Mouse (Mus musculus): ENCODE measurements around the gene Olfr1392. TPM values are rescaled to one million over a fixed set of nuclear protein-coding genes. Genes with fewer than 3 reads are reported as not detected.
"Not testable (repeated sequence)": the region's sequence is repeated elsewhere in the genome, so short reads cannot be mapped to it uniquely, and the experiment has no call there.

Gene Olfr1392
- polyA plus RNA-seq, 1 experiment from 2014 or later: not detected

DNA sequence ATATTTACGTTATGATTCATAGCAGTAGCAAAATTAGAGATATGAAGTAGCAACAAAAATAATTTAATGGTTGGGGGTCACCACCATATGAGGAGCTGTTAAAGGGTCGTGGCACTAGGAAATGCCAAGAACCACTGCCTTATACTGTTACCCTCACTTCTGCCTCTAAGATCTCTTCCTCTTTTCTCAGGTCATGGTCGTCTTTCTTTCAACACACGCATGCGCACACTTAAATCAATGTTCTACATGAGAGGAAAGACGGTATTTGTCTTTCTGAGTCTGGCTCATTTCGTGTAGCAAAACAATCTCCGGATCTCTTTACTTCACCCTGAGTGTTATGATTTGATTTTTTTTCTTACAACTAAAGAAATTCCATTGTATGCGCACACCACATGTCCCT, 15.3 kb upstream of the Olfr1392 start:
- WGBS: 96% methylated on average over 9 of the region's 9 CpGs
- Histone ChIP-seq H3K4me2 (ENCODE audit: low read length) (no peak overlapping the region), H3K9me3 (replicated peaks; ENCODE audit: control insufficient read depth, low read length) (no peaks in the 10 kb centered on the region), H3K36me3 (ENCODE audit: control insufficient read depth, insufficient read depth, low read length) (no peaks in the 10 kb centered on the region), H3K9ac (ENCODE audit: low read length) (no peak overlapping the region), H3K4me3 (ENCODE audit: low read depth, low read length) (no peak overlapping the region), H3K27ac (ENCODE audit: low read depth, low read length) (no peak overlapping the region), H3K4me1 (ENCODE audit: control insufficient read depth, insufficient read depth, low read length) (no peaks in the 10 kb centered on the region), H3K27me3 (replicated peaks; ENCODE audit: control insufficient read depth, insufficient read depth, low read length) (no peaks in the 10 kb centered on the region)
- ATAC-seq (no peak), DNase-seq (ENCODE audit: low spot score) (no peak)

DNA sequence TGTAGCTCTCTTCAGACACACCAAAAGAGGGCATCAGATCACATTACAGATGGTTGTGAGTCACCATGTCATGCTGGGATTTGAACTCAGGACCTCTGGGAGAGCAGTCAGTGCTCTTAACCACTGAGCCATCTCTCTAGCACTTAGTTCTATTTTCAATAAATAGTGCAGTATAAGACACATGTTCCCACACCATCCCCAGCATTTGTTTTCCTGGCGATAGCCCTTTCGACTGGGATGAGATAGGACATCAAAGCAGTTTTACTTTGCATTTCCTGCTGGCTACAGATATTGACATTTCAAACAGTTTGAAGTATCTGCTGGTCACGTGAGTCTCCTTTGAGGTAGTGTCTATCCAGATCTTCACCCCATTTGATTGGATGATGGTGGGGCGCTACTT, 14.7 kb upstream of the Olfr1392 start:
- WGBS: 91% methylated on average over 4 of the region's 4 CpGs
- no peak overlapping the region for H3K4me2 ChIP-seq (ENCODE audit: low read length)
- no peak overlapping the region for H3K4me3 ChIP-seq (ENCODE audit: low read depth, low read length)
- H3K36me3 ChIP-seq (ENCODE audit: control insufficient read depth, insufficient read depth, low read length): no peaks in the 10 kb centered on the region
- ATAC-seq (no peak), DNase-seq (ENCODE audit: low spot score) (no peak)
- no peak overlapping the region for H3K9ac ChIP-seq (ENCODE audit: low read length)
- no peaks in the 10 kb centered on the region for H3K4me1 ChIP-seq (ENCODE audit: control insufficient read depth, insufficient read depth, low read length)
- H3K27me3 ChIP-seq (replicated peaks; ENCODE audit: control insufficient read depth, insufficient read depth, low read length): no peaks in the 10 kb centered on the region
- no peak overlapping the region for H3K27ac ChIP-seq (ENCODE audit: low read depth, low read length)
- no peaks in the 10 kb centered on the region for H3K9me3 ChIP-seq (replicated peaks; ENCODE audit: control insufficient read depth, low read length)

DNA sequence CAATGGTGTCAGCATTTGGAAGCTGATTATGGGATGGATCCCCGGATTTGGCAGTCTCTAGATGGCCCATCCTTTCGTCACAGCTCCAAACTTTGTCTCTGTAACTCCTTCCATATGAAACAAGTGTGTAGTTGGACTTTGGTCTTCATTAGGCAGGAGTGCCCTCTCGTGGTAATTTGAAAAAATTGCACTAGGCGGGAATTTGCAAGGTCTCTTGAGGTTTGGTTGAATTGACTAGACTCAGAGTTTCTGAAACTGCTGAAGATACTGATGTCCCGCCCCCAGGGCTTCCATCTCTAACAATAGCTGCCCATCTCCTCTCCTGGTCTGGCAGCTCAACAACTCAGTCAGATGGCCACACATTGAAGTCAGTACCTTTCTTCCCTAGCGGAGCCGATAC, 13.7 kb upstream of the Olfr1392 start:
- Histone ChIP-seq H3K36me3 (ENCODE audit: control insufficient read depth, insufficient read depth, low read length) (no peaks in the 10 kb centered on the region), H3K9me3 (replicated peaks; ENCODE audit: control insufficient read depth, low read length) (no peaks in the 10 kb centered on the region), H3K4me2 (ENCODE audit: low read length) (no peak overlapping the region), H3K9ac (ENCODE audit: low read length) (no peak overlapping the region), H3K4me3 (ENCODE audit: low read depth, low read length) (no peak overlapping the region), H3K4me1 (ENCODE audit: control insufficient read depth, insufficient read depth, low read length) (no peaks in the 10 kb centered on the region), H3K27ac (ENCODE audit: low read depth, low read length) (no peak overlapping the region), H3K27me3 (replicated peaks; ENCODE audit: control insufficient read depth, insufficient read depth, low read length) (no peaks in the 10 kb centered on the region)
- WGBS: 26% methylated on average over 7 of the region's 7 CpGs
- DNase-seq (ENCODE audit: low spot score) (peak; percentile 78), ATAC-seq (peak; percentile 37)

DNA sequence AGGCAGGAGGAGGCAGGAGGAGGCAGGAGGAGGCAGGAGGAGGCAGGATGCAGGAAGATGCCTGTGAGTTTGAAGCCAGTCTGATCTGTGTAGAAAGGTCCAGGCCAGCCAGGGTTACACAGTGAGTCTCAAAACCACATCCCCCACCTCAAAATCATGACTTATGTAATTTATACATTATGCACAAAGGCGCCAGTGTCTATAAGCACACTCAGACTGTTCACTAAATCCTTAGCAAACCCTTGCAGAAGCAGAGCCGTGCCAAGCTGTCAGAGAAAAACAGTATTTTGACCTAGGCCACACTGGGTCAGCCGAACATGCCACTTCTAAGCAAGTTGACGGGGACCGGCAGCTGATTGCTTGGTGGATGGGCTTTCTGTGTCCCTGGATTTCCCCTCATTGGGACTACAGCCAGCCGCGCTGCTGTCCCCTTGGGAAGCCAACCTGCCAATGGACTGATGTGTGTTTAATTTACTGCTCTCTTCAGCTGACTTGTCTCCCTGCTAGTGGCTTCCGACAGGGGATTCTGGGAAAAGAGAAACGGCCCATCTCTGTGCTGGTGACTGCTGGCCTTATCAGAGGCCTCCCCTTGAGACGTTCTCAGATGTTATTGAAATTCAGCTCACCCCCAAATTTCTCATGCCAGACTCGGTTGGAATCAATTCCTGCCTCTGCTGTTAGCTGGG, 11.1 kb upstream of the Olfr1392 start:
- WGBS: 80% methylated on average over 11 of the region's 11 CpGs
- ATAC-seq (no peak), DNase-seq (ENCODE audit: low spot score) (no peak)
- Histone ChIP-seq H3K9ac (ENCODE audit: low read length) (no peak overlapping the region), H3K9me3 (replicated peaks; ENCODE audit: control insufficient read depth, low read length) (no peaks in the 10 kb centered on the region), H3K27ac (ENCODE audit: low read depth, low read length) (no peak overlapping the region), H3K4me2 (ENCODE audit: low read length) (no peak overlapping the region), H3K4me1 (ENCODE audit: control insufficient read depth, insufficient read depth, low read length) (no peaks in the 10 kb centered on the region), H3K27me3 (replicated peaks; ENCODE audit: control insufficient read depth, insufficient read depth, low read length) (no peaks in the 10 kb centered on the region), H3K36me3 (ENCODE audit: control insufficient read depth, insufficient read depth, low read length) (no peaks in the 10 kb centered on the region), H3K4me3 (ENCODE audit: low read depth, low read length) (no peak overlapping the region)

- H3K4me2 ChIP-seq (ENCODE audit: low read length): no peak within 1 kb of the TSS
- 87% methylated on average over 3 of the region's 3 CpGs for WGBS
- H3K27me3 ChIP-seq (replicated peaks; ENCODE audit: control insufficient read depth, insufficient read depth, low read length): no peaks in the 10 kb centered on the region
- H3K9me3 ChIP-seq (replicated peaks; ENCODE audit: control insufficient read depth, low read length): no peaks in the 10 kb centered on the region
- no peak within 1 kb of the TSS for H3K4me3 ChIP-seq (ENCODE audit: low read depth, low read length)
- H3K36me3 ChIP-seq (ENCODE audit: control insufficient read depth, insufficient read depth, low read length): no peaks in the 10 kb centered on the region
- H3K27ac ChIP-seq (ENCODE audit: low read depth, low read length): no peak within 1 kb of the TSS
- no peaks in the 10 kb centered on the region for H3K4me1 ChIP-seq (ENCODE audit: control insufficient read depth, insufficient read depth, low read length)
- no peak within 1 kb of the TSS for H3K9ac ChIP-seq (ENCODE audit: low read length)
- ATAC-seq (no peak), DNase-seq (ENCODE audit: low spot score) (no peak)
Observed at GRCm38 (mm10) chr11:49278222-49278621, 6.9 kb upstream of the Olfr1392 start, which contains the start of gene Olfr1393. Olfr1393 (plus strand) TSS chr11:49278304.

DNA sequence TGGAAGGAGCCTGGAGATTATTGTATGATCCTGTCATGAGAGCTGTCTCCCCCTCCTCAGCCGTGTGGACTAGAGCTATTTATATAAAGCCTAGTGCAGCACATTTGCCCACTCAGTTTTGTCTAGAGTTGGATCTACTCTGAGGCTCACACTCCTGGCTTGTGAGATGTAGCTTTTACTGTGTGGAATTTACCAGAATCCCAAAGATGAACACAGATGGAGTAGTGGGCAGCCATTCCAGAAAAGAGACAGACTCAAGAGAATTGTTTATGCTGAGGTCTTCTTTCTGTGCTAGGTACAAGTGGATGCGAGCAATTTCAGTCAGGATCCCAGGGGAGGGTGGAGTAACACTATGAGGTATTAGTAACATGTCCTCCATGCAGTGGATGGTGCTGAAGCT, 2.2 kb downstream of the Olfr1392 start:
- no peaks in the 10 kb centered on the region for H3K9me3 ChIP-seq (replicated peaks; ENCODE audit: control insufficient read depth, low read length)
- ATAC-seq (no peak), DNase-seq (ENCODE audit: low spot score) (no peak)
- H3K4me3 ChIP-seq (ENCODE audit: low read depth, low read length): no peak overlapping the region
- no peak overlapping the region for H3K27ac ChIP-seq (ENCODE audit: low read depth, low read length)
- no peaks in the 10 kb centered on the region for H3K36me3 ChIP-seq (ENCODE audit: control insufficient read depth, insufficient read depth, low read length)
- WGBS: 89% methylated on average over 2 of the region's 2 CpGs
- H3K27me3 ChIP-seq (replicated peaks; ENCODE audit: control insufficient read depth, insufficient read depth, low read length): no peaks in the 10 kb centered on the region
- no peak overlapping the region for H3K4me2 ChIP-seq (ENCODE audit: low read length)
- H3K4me1 ChIP-seq (ENCODE audit: control insufficient read depth, insufficient read depth, low read length): no peaks in the 10 kb centered on the region
- no peak overlapping the region for H3K9ac ChIP-seq (ENCODE audit: low read length)

DNA sequence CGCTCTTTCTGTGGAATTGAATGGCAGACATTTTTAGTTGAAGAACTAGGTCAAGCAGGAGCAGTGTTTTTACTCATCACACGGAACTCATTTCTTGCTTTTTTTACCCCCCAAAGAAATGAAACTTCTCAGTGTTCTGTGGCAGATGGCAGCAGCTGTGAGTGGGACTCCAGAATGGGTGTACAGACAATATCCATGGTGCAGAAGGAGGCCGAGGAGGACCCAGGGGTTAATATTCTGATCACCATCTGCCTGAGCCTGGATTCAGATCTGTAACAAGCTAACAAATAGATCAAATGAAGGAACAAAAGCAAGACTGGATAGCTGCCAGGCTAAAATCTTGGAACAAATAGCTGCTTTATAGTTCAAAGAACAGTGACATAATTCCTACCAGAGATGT, 7.7 kb downstream of the Olfr1392 start:
- peak; percentile 27 for DNase-seq (ENCODE audit: low spot score)
- no peaks in the 10 kb centered on the region for H3K27me3 ChIP-seq (replicated peaks; ENCODE audit: control insufficient read depth, insufficient read depth, low read length)
- no peak overlapping the region for H3K4me3 ChIP-seq (ENCODE audit: low read depth, low read length)
- no peak overlapping the region for H3K27ac ChIP-seq (ENCODE audit: low read depth, low read length)
- no peaks in the 10 kb centered on the region for H3K9me3 ChIP-seq (replicated peaks; ENCODE audit: control insufficient read depth, low read length)
- H3K4me2 ChIP-seq (ENCODE audit: low read length): no peak overlapping the region
- no peaks in the 10 kb centered on the region for H3K4me1 ChIP-seq (ENCODE audit: control insufficient read depth, insufficient read depth, low read length)
- peak; percentile 44; the same call in 1 of the 2 replicates for ATAC-seq
- no peaks in the 10 kb centered on the region for H3K36me3 ChIP-seq (ENCODE audit: control insufficient read depth, insufficient read depth, low read length)
- no peak overlapping the region for H3K9ac ChIP-seq (ENCODE audit: low read length)
- WGBS: 30% methylated on average over 3 of the region's 3 CpGs

DNA sequence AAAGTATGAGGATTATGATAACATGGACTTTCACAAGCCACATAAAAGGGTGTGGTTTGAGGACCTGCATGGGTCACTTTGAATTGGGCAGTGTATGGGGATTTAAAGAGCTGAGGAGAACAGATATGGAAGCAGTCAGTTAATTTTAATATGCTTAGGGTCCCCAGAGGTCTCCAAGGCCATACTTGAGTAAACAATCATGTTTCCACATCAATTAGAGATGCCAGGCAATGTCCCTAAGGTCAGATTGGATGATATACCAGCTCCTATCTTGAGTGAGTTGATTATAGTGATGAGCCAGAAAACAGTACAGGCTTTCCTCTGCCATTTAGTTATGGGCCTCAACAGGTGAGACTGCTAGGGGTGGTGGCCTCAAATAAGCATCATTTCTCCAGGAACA, 19.4 kb downstream of the Olfr1392 start, which contains the start of gene Olfr10:
Gene Olfr10, plus strand, starts transcription at position 301 of the 400 bp plus-strand sequence.
- Histone ChIP-seq H3K36me3 (ENCODE audit: control insufficient read depth, insufficient read depth, low read length) (no peaks in the 10 kb centered on the region), H3K27me3 (replicated peaks; ENCODE audit: control insufficient read depth, insufficient read depth, low read length) (no peaks in the 10 kb centered on the region), H3K4me2 (ENCODE audit: low read length) (no peak within 1 kb of the TSS), H3K27ac (ENCODE audit: low read depth, low read length) (no peak within 1 kb of the TSS), H3K9ac (ENCODE audit: low read length) (no peak within 1 kb of the TSS), H3K4me1 (ENCODE audit: control insufficient read depth, insufficient read depth, low read length) (no peaks in the 10 kb centered on the region), H3K4me3 (ENCODE audit: low read depth, low read length) (no peak within 1 kb of the TSS), H3K9me3 (replicated peaks; ENCODE audit: control insufficient read depth, low read length) (no peaks in the 10 kb centered on the region)
- no peak for ATAC-seq
- no peak for DNase-seq (ENCODE audit: low spot score)

GRCm38 (mm10) chr11:49308547-49308946, 23.5 kb downstream of the Olfr1392 start:
- H3K4me3 ChIP-seq (ENCODE audit: low read depth, low read length); H3K4me1 ChIP-seq (ENCODE audit: control insufficient read depth, insufficient read depth, low read length); H3K27ac ChIP-seq (ENCODE audit: low read depth, low read length); H3K27me3 ChIP-seq (replicated peaks; ENCODE audit: control insufficient read depth, insufficient read depth, low read length); ATAC-seq; H3K36me3 ChIP-seq (ENCODE audit: control insufficient read depth, insufficient read depth, low read length); H3K4me2 ChIP-seq (ENCODE audit: low read length); H3K9ac ChIP-seq (ENCODE audit: low read length); DNase-seq (ENCODE audit: low spot score); H3K9me3 ChIP-seq (replicated peaks; ENCODE audit: control insufficient read depth, low read length): not testable (repeated sequence)
- WGBS: 87% methylated on average over 5 of the region's 5 CpGs
